Comparison of ENCODE assay signal across 8 mouse cellular contexts in genomic region chr5:45493191-45494092, GRCm38 (mm10). TPM values are rescaled to one million over a fixed set of nuclear protein-coding genes. Genes with fewer than 3 reads are reported as not detected.
DNase-seq lines count a peak whose midpoint lies in the region; ATAC-seq and TF ChIP-seq lines count a peak whose summit lies in the region.

Gene Lap3, plus strand, starts transcription at chr5:45493374.

- no peak for TF ChIP-seq CTCF in lung, adult 2 months (IDR thresholded peaks at IDR 0.05; ENCODE audit: insufficient read depth, low read length)

- peak within 1 kb of the TSS; percentile 66 for H3K9ac ChIP-seq in forebrain, embryonic 15.5 days (replicated peaks)

- no peaks in the 10 kb centered on the region for H3K27me3 ChIP-seq in forebrain, embryonic 15.5 days

- peak; percentile 86 for TF ChIP-seq POLR2A in lung, adult 2 months (IDR thresholded peaks at IDR 0.05; ENCODE audit: borderline replicate concordance, extremely low read depth, low read depth, low read length)

- ATAC-seq in forebrain, embryonic 15.5 days (replicated peaks): peak; percentile 94
- peak; percentile 86 for ATAC-seq in neutrophil, adult 5-6 weeks (ENCODE audit: extremely low read depth, insufficient number of reproducible peaks, low FRiP score, poor library complexity, severe bottlenecking)

- WGBS in forebrain, embryonic 15.5 days: under 1% methylated on average over 78 of the region's 78 CpGs
- under 1% methylated on average over 78 of the region's 78 CpGs for WGBS in lung, adult 2 months

- H3K36me3 ChIP-seq in forebrain, embryonic 15.5 days: no peaks in the 10 kb centered on the region

- DNase-seq in ES-CJ7 (ENCODE audit: low read depth, low spot score): peak; percentile 96
- peak; percentile 98 for DNase-seq in cerebellum, adult 11 months
- peak; percentile 98 for DNase-seq in heart, postnatal 25 days (ENCODE audit: low spot score)
- peak; percentile 96 to 98 for DNase-seq in layer of hippocampus, adult 18-20 months (ENCODE audit: low spot score in 2 of 2)
- peak; percentile 99 for DNase-seq in lung, adult 2 months
- peak; percentile 96 for DNase-seq in thymus, adult 18-20 months

- H3K4me1 ChIP-seq in forebrain, embryonic 15.5 days: peaks cover 13% of the 10 kb centered on the region
- no peaks in the 10 kb centered on the region for H3K4me1 ChIP-seq in lung, adult 2 months (ENCODE audit: control insufficient read depth, insufficient read depth, low read length)

- intact Hi-C loops in heart, postnatal 25 days (cut with DNase I): loop anchor here (2.0 to 10.0 kb wide), 4 partner anchors 27 to 361 kb away; partner anchors contain the start of genes Lcorl, Med28, Ncapg and Qdpr

- H3K9me3 ChIP-seq in forebrain, embryonic 15.5 days: no peaks in the 10 kb centered on the region

- peak within 1 kb of the TSS; percentile 58 for H3K4me3 ChIP-seq in forebrain, embryonic 15.5 days
- H3K4me3 ChIP-seq in lung, adult 2 months (replicated peaks; ENCODE audit: extremely low read depth, low read depth, low read length): peak within 1 kb of the TSS; percentile 63

- peak within 1 kb of the TSS; percentile 76 for H3K4me2 ChIP-seq in forebrain, embryonic 15.5 days (replicated peaks)

- peak within 1 kb of the TSS; percentile 24; the same call in 1 of the 2 replicates for H3K27ac ChIP-seq in forebrain, embryonic 15.5 days (replicated peaks)

RNA-seq across cellular contexts. Expression of gene Lap3, which starts in this region (rescaled TPM):
- polyA plus RNA-seq in forebrain, embryonic 15.5 days (2015; fragmentation: Nextera tagmentation; extraction: Ambion mirVana): 36.5 and 40.6 TPM in 2 replicates
- total RNA-seq in heart, postnatal 25 days (2021): 10 to 100 TPM; 95.0 to 98.6 TPM
- total RNA-seq in layer of hippocampus, adult 18-20 months (2021): 10 to 100 TPM; 59.5 to 60.1 TPM
- polyA plus RNA-seq in lung, adult 2 months (2012; rRNA removed): 9.9 and 14.7 TPM in 2 replicates
- total RNA-seq in neutrophil, adult 5-6 weeks (2017): 6.1 and 6.8 TPM in 2 replicates

Comparison
In these comparisons a context has a peak if more than half of its experiments do, and no peak if none do; other contexts are left out.
1. Peak in every context shown above with its lines: DNase-seq, ATAC-seq, H3K4me3 ChIP-seq and H3K27ac ChIP-seq.